Mouse (Mus musculus) central nervous system, embryonic 11.5 days (tissue): ENCODE data around the gene Myo15. TPM values are rescaled to one million over a fixed set of nuclear protein-coding genes. Genes with fewer than 3 reads are reported as not detected.

ENCODE experiments used
- polyA plus RNA-seq: library from polyadenylated mRNA; depleted of rRNA; stranded (reverse); fragments of >200 nt; gene quantifications from 2 replicates; pipeline ENCODE4 v1.2.3, GENCODE M21; 2012; rRNA removed

Myo15 gene
- polyA plus RNA-seq: 0.20 and 0.43 TPM in 2 replicates

GRCm38 (mm10) chr11:60469039-60469438, at the start of gene Myo15:
Gene Myo15 (plus strand): TSS chr11:60469339.

GRCm38 (mm10) chr11:60454080-60454744, 14.9 kb upstream of the Myo15 start, which contains the start of gene Drg2:
Gene Drg2 (plus strand): TSS chr11:60454591.

GRCm38 (mm10) chr11:60536180-60536858, 67.2 kb downstream of the Myo15 start, which contains the start of gene Alkbh5:
Gene Alkbh5 (plus strand): TSS chr11:60536381.

Other genes starting within 250 kb of the Myo15 start
- 60.0 and 62.0 TPM in 2 replicates for gene Srebf1, start 246.8 kb upstream of the Myo15 start, polyA plus RNA-seq
- gene Tom1l2, start 116.4 kb upstream of the Myo15 start, polyA plus RNA-seq: 17.9 and 26.4 TPM in 2 replicates
- gene Drc3, start 116.0 kb upstream of the Myo15 start, polyA plus RNA-seq: 3.2 and 3.5 TPM in 2 replicates
- gene Gid4, start 52.2 kb upstream of the Myo15 start, polyA plus RNA-seq: 14.0 and 19.1 TPM in 2 replicates
- gene Atpaf2, start 50.9 kb upstream of the Myo15 start, polyA plus RNA-seq: 28.3 and 34.8 TPM in 2 replicates
- gene Drg2, start 14.7 kb upstream of the Myo15 start, polyA plus RNA-seq: 54.1 and 90.9 TPM in 2 replicates
- gene Alkbh5, start 67.0 kb downstream of the Myo15 start, polyA plus RNA-seq: 16.2 and 19.4 TPM in 2 replicates
- 107 and 133 TPM in 2 replicates for gene Llgl1, start 230.4 kb downstream of the Myo15 start, polyA plus RNA-seq